11 mouse cellular contexts compared by ENCODE assay signal in the genomic region with DNA sequence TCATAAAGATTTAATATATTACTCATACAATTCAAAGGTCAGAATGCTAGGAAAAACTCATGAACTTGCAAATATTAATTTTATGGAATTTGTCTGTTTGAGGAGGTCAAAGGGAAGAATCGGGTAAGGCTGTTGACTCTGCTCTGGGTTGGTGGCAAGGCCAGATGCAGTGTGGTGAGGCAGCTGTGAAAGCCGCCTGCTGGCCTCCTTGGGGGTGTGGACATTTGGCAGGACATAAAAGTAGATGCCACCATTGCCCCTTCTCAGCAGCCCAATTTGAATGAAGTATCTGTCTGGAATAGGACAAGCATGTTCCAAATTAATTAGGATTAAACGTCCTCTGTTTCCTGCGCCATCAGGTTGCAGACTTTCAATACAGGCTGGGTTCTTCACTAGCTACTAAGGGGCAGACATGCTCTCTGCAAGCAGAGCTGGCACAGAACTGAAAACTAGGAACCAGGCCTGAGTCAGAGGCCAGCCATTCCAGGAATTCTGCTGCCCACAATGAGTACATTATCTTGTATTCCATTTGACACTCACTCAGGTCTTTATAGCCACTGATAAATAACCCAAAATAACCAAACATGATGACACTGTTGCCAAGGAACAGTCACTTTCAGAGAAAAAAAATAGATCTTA. TPM values are rescaled to one million over a fixed set of nuclear protein-coding genes. Genes with fewer than 3 reads are reported as not detected.
DNase-seq lines count a peak whose midpoint lies in the region; ATAC-seq lines count a peak whose summit lies in the region.
"Had no signal": no experiment of that assay in that cellular context is flagged by ENCODE, and none has a peak within 500 bp of the region (broad histone marks: within the 10 kb centered on the region; RNA-seq: fewer than 3 reads in every experiment).

No protein-coding gene starts in this region.

- DNase-seq in ovary, adult 18-20 months (ENCODE audit: low spot score) = peak; percentile 25
- no peak for DNase-seq in ovary, postnatal 14 days (ENCODE audit: low spot score)
- DNase-seq in fibroblast of lung, adult 2 months (ENCODE audit: low read depth) = peak; percentile 67
- no peak for DNase-seq in cerebellum, postnatal 4 days (ENCODE audit: low spot score in 2 of 2)
- DNase-seq: cerebellum, adult 9-10 months; right cerebral cortex, adult 18-20 months had no signal

- no peaks in the 10 kb centered on the region for H3K9me3 ChIP-seq in heart, embryonic 15.5 days (replicated peaks)
- no peaks in the 10 kb centered on the region for H3K9me3 ChIP-seq in forebrain, embryonic 15.5 days
- no peaks in the 10 kb centered on the region for H3K9me3 ChIP-seq in midbrain, embryonic 15.5 days

- H3K27ac ChIP-seq in heart, embryonic 15.5 days = peak overlapping the region; percentile 93
- H3K27ac ChIP-seq in forebrain, embryonic 15.5 days (replicated peaks) = no peak overlapping the region
- H3K27ac ChIP-seq in midbrain, embryonic 15.5 days = no peak overlapping the region
- H3K27ac ChIP-seq: kidney, postnatal 0 days had no signal

- H3K27me3 ChIP-seq in heart, embryonic 15.5 days = no peaks in the 10 kb centered on the region
- no peaks in the 10 kb centered on the region for H3K27me3 ChIP-seq in forebrain, embryonic 15.5 days
- H3K27me3 ChIP-seq in midbrain, embryonic 15.5 days (replicated peaks) = no peaks in the 10 kb centered on the region

- no peak overlapping the region for H3K4me2 ChIP-seq in heart, embryonic 15.5 days
- H3K4me2 ChIP-seq in forebrain, embryonic 15.5 days (replicated peaks) = no peak overlapping the region
- no peak overlapping the region for H3K4me2 ChIP-seq in midbrain, embryonic 15.5 days

- 50% methylated on average over 4 of the region's 4 CpGs for WGBS in heart, embryonic 15.5 days
- 69% methylated on average over 4 of the region's 4 CpGs for WGBS in forebrain, embryonic 15.5 days
- WGBS in midbrain, embryonic 15.5 days = 87% methylated on average over 4 of the region's 4 CpGs

- 0 out of 2 replicates have a peak, but pooled peaks cover 5% of the 10 kb centered on the region for H3K36me3 ChIP-seq in heart, embryonic 15.5 days
- H3K36me3 ChIP-seq in forebrain, embryonic 15.5 days = no peaks in the 10 kb centered on the region
- H3K36me3 ChIP-seq in midbrain, embryonic 15.5 days (replicated peaks) = no peaks in the 10 kb centered on the region

- peak; percentile 96 for ATAC-seq in heart, embryonic 15.5 days (replicated peaks; ENCODE audit: insufficient number of reproducible peaks, insufficient read depth, low FRiP score, low read depth)
- ATAC-seq in forebrain, embryonic 15.5 days (replicated peaks) = no peak
- ATAC-seq in midbrain, embryonic 15.5 days (replicated peaks) = no peak

- H3K9ac ChIP-seq in heart, embryonic 15.5 days = no peak overlapping the region
- no peak overlapping the region for H3K9ac ChIP-seq in forebrain, embryonic 15.5 days (replicated peaks)
- no peak overlapping the region for H3K9ac ChIP-seq in midbrain, embryonic 15.5 days

- no peak overlapping the region for H3K4me3 ChIP-seq in heart, embryonic 15.5 days
- H3K4me3 ChIP-seq in forebrain, embryonic 15.5 days = no peak overlapping the region
- no peak overlapping the region for H3K4me3 ChIP-seq in midbrain, embryonic 15.5 days
- H3K4me3 ChIP-seq: erythroblast, embryonic 14.5 days had no signal

- H3K4me1 ChIP-seq in heart, embryonic 15.5 days (replicated peaks) = peaks cover 12% of the 10 kb centered on the region
- H3K4me1 ChIP-seq in forebrain, embryonic 15.5 days = no peaks in the 10 kb centered on the region
- H3K4me1 ChIP-seq in midbrain, embryonic 15.5 days = no peaks in the 10 kb centered on the region

RNA-seq across cellular contexts. Expression of a gene that starts 44.1 kb away (rescaled TPM):
- polyA plus RNA-seq in heart, embryonic 15.5 days (2015; fragmentation: Nextera tagmentation; extraction: Ambion mirVana) = 52.2 and 56.1 TPM in 2 replicates
- 4.1 and 4.4 TPM in 2 replicates for polyA plus RNA-seq in forebrain, embryonic 15.5 days (2015; fragmentation: Nextera tagmentation; extraction: Ambion mirVana)
- polyA plus RNA-seq in midbrain, embryonic 15.5 days (2015; fragmentation: Nextera tagmentation; extraction: Ambion mirVana) = 2.8 and 3.0 TPM in 2 replicates

Comparison
In these comparisons a context has a peak if more than half of its experiments do, and no peak if none do; other contexts are left out.
1. DNase-seq: peak in ovary, adult 18-20 months (single experiment) and fibroblast of lung, adult 2 months (single experiment); none in ovary, postnatal 14 days (single experiment) and cerebellum, postnatal 4 days (0 of 2).